Mouse (Mus musculus) bone marrow, adult 2 months (tissue): ENCODE results near the gene Tle4.

Experiments
- CTCF ChIP-seq: fragments of 200-500 bp; IDR thresholded peaks from 2 replicates; pipeline ENCODE4 v1.5.1; 2011; ENCODE audit warnings: low read length, control low read depth; ENCODE audit not compliant: control insufficient read depth, insufficient read depth
- POLR2A ChIP-seq: fragments of 200-500 bp; IDR thresholded peaks from 2 replicates; pipeline ENCODE4 v1.6.1; 2011; ENCODE audit warnings: low read depth, mild to moderate bottlenecking, control low read depth, low read length, borderline replicate concordance; ENCODE audit not compliant: control insufficient read depth

- TF ChIP-seq POLR2A (no peak), CTCF (no peak)
Observed at GRCm38 (mm10) chr19:14505885-14506548, 91.8 kb downstream of the Tle4 start.
